Mouse (Mus musculus) Patski (cell line): ENCODE measurements around the gene Tfb1m. TPM values are rescaled to one million over a fixed set of nuclear protein-coding genes. Genes with fewer than 3 reads are reported as not detected.

Source experiments
- ATAC-seq: fragments of 100-300 bp; one replicate; pipeline ENCODE4 v1.8.0; 2021
- CTCF ChIA-PET: fragments of 350-600 bp; sonication (Branson Sonifier 250); formaldehyde crosslinking; loops from one replicate; lab custom pipeline; 2022; ENCODE audit warnings: inconsistent platforms; lab: Charles Lee
- POLR2A ChIA-PET: fragments of 350-600 bp; sonication (Branson Sonifier 250); formaldehyde crosslinking; loops from one replicate; lab custom pipeline; 2022; ENCODE audit warnings: antibody characterized with exemption, inconsistent platforms; lab: Charles Lee
- DNase-seq: peaks from one replicate; pipeline ENCODE4 v3.0.0-alpha.2; 2011; ENCODE audit warnings: low read depth, low spot score
- H3K27me3 ChIP-seq: fragments of 371-371 bp; one replicate; pipeline ENCODE4 v1.5.1; 2021
- CTCF ChIP-seq: fragments of 100-300 bp; IDR thresholded peaks from one replicate; pipeline ENCODE4 v1.5.1; 2021
- in situ Hi-C: fragments of 300-500 bp; cut with MboI; formaldehyde crosslinking; loops from 3 replicates; pipeline ENCODE4 v1.11.1; 2018; ENCODE audit warnings: low pct_unique_long_range_greater_than_20kb, mixed read lengths
- polyA plus RNA-seq: library from polyadenylated mRNA; unstranded; gene quantifications from one replicate; pipeline ENCODE4 v1.2.3, GENCODE M21; 2021

Gene Tfb1m
- polyA plus RNA-seq, 1 experiment from 2014 or later: 12.8 TPM

DNA sequence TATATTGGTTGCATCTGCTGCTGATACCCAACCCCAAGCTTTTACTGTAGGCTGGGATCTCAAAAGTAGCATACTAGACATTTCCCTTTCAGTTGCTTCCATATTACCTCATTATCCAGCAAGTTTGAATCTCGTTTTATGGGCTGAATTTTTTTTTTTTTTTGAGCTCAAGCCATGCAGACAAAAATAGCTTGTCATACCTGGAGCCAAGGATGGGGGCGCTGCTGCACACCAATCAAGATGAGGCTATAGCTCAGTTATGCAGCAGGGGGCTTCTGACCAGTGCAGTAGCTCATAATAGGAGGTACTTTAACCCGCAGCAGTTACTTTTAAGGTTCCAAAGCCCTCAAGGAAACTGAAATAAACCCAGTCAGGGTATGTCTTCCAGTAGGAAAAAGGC, 59.5 kb downstream of the Tfb1m start:
- ChIA-PET CTCF (interaction anchor here (0.6 to 1.6 kb wide), 9 partner anchors 9 to 58 kb away, joined by 3 to 7 read pairs (median 3); no protein-coding TSS in a partner anchor), POLR2A (interaction anchor here (0.7 to 1.1 kb wide), 2 partner anchors 11 to 28 kb away, joined by 4 read pairs; no protein-coding TSS in a partner anchor)
- in situ Hi-C loops: no loop called here
- DNase-seq (no peak), ATAC-seq (no peak)
- no peaks in the 10 kb centered on the region for H3K27me3 ChIP-seq
- peak; percentile 68 for TF ChIP-seq CTCF

GRCm38 (mm10) chr17:3496080-3496479, 61.5 kb downstream of the Tfb1m start:
- no peak for DNase-seq
- no peak for TF ChIP-seq CTCF
- POLR2A ChIA-PET: no interaction called here
- in situ Hi-C loops: no loop called here
- no peak for ATAC-seq
- CTCF ChIA-PET: interaction anchor here (1.1 to 2.0 kb wide), 4 partner anchors 10 to 48 kb away, joined by 4 to 9 read pairs (median 4); no protein-coding TSS in a partner anchor
- H3K27me3 ChIP-seq: no peaks in the 10 kb centered on the region

DNA sequence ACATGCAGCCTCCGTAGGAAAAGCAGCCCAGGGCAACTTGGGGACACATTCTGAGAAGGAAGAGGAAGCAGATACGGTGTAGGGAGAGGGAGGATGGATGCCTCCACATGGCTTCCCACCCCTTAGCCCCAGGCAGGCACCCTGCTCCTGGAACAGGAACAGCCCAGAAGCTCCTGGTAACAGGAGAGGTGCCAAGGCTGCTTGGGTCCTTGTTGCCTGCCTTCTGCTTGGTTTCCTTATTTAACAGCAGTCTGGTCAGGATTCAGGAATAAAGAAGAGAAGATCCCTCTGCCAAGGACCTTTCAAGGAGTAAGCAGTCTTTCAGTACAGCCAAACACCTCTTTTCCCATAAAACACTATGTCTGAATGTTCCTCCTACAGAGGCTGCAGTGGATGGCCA, 62.0 kb downstream of the Tfb1m start:
- POLR2A ChIA-PET: no interaction called here
- ATAC-seq (no peak), DNase-seq (no peak)
- no peaks in the 10 kb centered on the region for H3K27me3 ChIP-seq
- TF ChIP-seq CTCF: no peak
- in situ Hi-C loops: no loop called here
- CTCF ChIA-PET: interaction anchor here (1.1 to 2.0 kb wide), 4 partner anchors 9 to 47 kb away, joined by 4 to 9 read pairs (median 4); no protein-coding TSS in a partner anchor

GRCm38 (mm10) chr17:3491667-3492066, 65.9 kb downstream of the Tfb1m start:
- no peak for TF ChIP-seq CTCF
- POLR2A ChIA-PET: no interaction called here
- ATAC-seq: no peak
- in situ Hi-C loops: no loop called here
- CTCF ChIA-PET: no interaction called here
- no peak for DNase-seq
- no peaks in the 10 kb centered on the region for H3K27me3 ChIP-seq

GRCm38 (mm10) chr17:3491065-3491464, 66.5 kb downstream of the Tfb1m start:
- H3K27me3 ChIP-seq: no peaks in the 10 kb centered on the region
- ATAC-seq (no peak), DNase-seq (no peak)
- in situ Hi-C loops: no loop called here
- ChIA-PET CTCF (interaction anchor here (2.2 kb wide), 1 partner anchor 19 kb away, joined by 11 read pairs; no protein-coding TSS in a partner anchor), POLR2A (no interaction called here)
- TF ChIP-seq CTCF: no peak

- in situ Hi-C loops: no loop called here
- no peak for TF ChIP-seq CTCF
- H3K27me3 ChIP-seq: no peaks in the 10 kb centered on the region
- ChIA-PET CTCF (interaction anchor here (2.2 kb wide), 1 partner anchor 20 kb away, joined by 11 read pairs; no protein-coding TSS in a partner anchor), POLR2A (no interaction called here)
- DNase-seq (no peak), ATAC-seq (peak; percentile 68)
Measured at GRCm38 (mm10) chr17:3490216-3490895, 67.2 kb downstream of the Tfb1m start.

- ChIA-PET CTCF (interaction anchor here (0.9 to 1.9 kb wide), 6 partner anchors 12 to 46 kb away, joined by 3 to 7 read pairs (median 4); no protein-coding TSS in a partner anchor), POLR2A (no interaction called here)
- ATAC-seq (no peak), DNase-seq (no peak)
- TF ChIP-seq CTCF: no peak
- in situ Hi-C loops: no loop called here
- H3K27me3 ChIP-seq: no peaks in the 10 kb centered on the region
Measured at GRCm38 (mm10) chr17:3487721-3488601, 69.6 kb downstream of the Tfb1m start.

DNA sequence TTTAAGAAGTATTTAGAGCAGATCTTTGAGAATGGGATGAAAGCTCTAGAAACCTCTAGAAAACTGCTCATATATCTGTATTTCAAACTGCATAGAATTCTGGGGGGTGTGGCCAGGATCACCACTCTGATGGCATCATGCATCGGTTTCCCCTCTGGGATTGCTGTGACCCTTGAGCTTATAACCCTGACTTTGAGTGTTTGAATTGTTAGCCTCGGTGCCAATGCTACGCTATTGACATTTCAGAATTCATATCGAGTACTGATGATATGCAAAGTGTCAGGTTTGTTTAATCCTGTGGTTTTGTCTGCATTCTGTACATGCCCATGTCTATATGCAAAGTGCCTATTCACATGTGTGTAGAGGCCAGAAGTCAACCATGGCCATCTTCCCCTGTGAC, 70.4 kb downstream of the Tfb1m start:
- no peak for TF ChIP-seq CTCF

GRCm38 (mm10) chr17:3485851-3486250, 71.7 kb downstream of the Tfb1m start:
- ATAC-seq: no peak
- ChIA-PET CTCF (interaction anchor here (1.2 kb wide), 1 partner anchor 10 kb away, joined by 4 read pairs; no protein-coding TSS in a partner anchor), POLR2A (no interaction called here)
- TF ChIP-seq CTCF: no peak
- DNase-seq: no peak
- H3K27me3 ChIP-seq: no peaks in the 10 kb centered on the region
- in situ Hi-C loops: no loop called here

More for the DNA sequence above, 70.4 kb downstream of the Tfb1m start:
- H3K27me3 ChIP-seq: no peaks in the 10 kb centered on the region
- ATAC-seq (no peak), DNase-seq (no peak)
- POLR2A ChIA-PET: no interaction called here
- in situ Hi-C loops: no loop called here
- CTCF ChIA-PET: interaction anchor here (0.9 to 1.9 kb wide), 6 partner anchors 9 to 47 kb away, joined by 3 to 6 read pairs (median 4); no protein-coding TSS in a partner anchor

GRCm38 (mm10) chr17:3483091-3483490, 74.5 kb downstream of the Tfb1m start:
- ChIA-PET POLR2A (no interaction called here), CTCF (interaction anchor here (1.6 to 1.8 kb wide), 2 partner anchors 12 to 15 kb away, joined by 3 to 7 read pairs; no protein-coding TSS in a partner anchor)
- DNase-seq: no peak
- no peaks in the 10 kb centered on the region for H3K27me3 ChIP-seq
- in situ Hi-C loops: no loop called here
- ATAC-seq: no peak
- TF ChIP-seq CTCF: no peak
